Mouse (Mus musculus) adrenal gland, adult 18-20 months (tissue): ENCODE data around the gene Ubtfl1. TPM values are rescaled to one million over a fixed set of nuclear protein-coding genes. Genes with fewer than 3 reads are reported as not detected.
"Not testable (repeated sequence)": the region's sequence is repeated elsewhere in the genome, so short reads cannot be mapped to it uniquely, and the experiment has no call there.

Experiments
- DNase-seq, 2 experiments: peaks; one replicate each; pipeline ENCODE4 v3.0.0; 2021 to 2022; ENCODE audit warnings: low spot score in 2 of 2
- long read RNA-seq, 2 experiments: library from polyadenylated mRNA; stranded (forward); transcript quantifications; one replicate each; pipeline ENCODE4 v2.0.0; 2021
- microRNA-seq, 2 experiments: library from miRNA; unstranded; fragments of <30 nt; microRNA quantifications; one replicate each; pipeline ENCODE4 v1.2.0; 2021; ENCODE audit warnings: borderline number of aligned reads in 2 of 2
- total RNA-seq, 2 experiments: library from RNA; stranded (reverse); gene quantifications; 1 replicate in 1 of 2; 2 replicates in 1 of 2; pipeline ENCODE4 v1.2.3; 2021

Ubtfl1 gene
- total RNA-seq: not detected
- long read RNA-seq, experiment 1: 0 reads
- long read RNA-seq, experiment 2: 0 reads

DNA sequence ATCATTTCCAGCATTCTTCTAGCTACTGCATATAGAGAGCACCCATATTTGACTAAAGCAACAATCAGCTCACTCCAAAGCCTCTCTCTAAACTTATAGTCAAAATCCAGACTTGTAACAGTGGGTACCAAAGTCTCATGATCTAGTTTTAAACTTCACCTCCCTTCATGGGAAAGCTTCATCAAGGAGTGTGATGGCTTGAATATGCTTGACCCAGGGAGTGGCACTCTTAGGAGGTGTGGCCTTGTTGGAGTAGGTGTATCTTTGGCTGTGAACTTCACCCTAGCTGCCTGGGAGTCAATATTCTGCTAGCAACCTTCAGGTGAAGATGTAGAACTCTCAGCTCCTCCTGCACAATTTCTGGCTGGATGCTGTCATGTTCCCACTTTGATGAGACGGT, at the start of gene Ubtfl1:
TSS of gene Ubtfl1 (plus strand) at position 301 of the 400 bp plus-strand sequence.
- DNase-seq: no peak

DNA sequence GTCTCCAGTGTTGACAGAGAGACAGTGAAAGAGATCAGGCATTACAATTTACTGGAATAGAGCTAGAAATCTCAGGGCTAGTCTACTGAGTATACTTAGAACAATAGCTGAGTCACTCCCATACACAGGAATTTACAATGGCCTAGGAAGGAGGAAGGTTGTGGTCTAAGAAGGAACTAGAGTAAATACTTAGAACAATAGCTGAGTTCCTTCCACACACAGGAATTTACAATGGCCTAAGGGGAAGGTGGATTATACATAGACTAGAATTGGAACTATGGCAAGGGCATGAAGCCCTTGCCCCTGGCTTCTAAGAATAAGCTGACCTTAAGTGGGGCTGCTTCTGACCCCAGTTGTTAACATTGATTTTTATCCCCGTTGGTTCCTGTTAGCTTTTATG, 31.2 kb upstream of the Ubtfl1 start:
- not testable (repeated sequence) for DNase-seq

DNA sequence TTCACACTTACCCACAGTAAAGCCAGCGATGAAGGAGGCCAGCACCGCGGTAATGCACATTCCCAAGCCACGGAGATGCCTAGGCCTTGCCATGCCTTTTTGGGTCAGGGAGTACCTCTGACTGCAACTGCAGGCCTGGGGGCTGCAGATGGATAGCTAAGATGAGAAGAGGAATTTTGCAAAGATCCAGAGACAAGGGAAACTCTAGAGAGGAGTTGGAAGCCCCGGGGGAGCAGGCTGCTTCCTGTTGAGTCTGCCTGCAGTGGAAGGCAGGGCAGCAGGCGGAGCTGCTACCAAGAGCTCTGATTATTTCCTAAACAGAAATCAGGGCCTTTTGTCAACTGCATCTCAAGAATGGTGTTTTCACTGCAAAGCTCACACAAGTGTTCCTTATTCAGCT, 18.4 kb upstream of the Ubtfl1 start:
- DNase-seq: no peak

DNA sequence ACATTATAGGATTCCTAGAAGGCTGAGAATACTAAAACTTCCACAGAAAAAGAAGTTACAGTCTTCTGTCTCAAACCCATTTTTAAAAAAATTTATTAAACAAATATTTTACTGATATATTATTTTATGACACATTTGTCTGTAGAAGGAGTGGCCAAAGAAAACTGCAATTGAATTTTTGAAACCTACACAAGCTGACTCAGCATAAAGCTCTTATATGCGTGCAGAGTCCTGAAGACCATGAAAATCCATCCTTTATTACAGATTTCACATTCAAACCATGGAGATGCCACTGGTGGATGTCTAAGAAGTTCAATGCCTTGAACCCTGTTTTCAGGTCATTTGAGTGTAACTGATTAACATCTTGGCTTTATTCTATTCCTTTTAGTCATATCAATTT, 4.6 kb upstream of the Ubtfl1 start:
- DNase-seq: no peak

DNA sequence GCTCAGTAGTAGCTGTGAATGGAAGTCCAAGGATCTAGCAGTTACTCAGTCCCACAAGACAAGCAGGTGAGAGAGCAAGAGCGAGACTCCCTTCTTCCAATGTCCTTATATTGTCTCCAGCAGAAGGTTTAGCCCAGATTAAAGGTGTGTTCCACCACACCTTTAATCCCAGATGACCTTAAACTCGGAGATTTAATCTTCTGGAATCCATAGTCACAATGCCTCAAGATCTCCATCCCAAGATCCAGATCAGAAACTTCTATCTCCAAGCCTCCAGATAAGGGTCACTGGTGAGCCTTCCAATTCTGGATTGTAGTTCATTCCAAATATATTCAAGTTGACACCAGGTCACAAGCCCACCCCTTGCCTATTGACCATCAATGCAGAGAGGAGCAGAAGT, 1.3 kb upstream of the Ubtfl1 start, which contains the start of gene Naalad2:
TSS of gene Naalad2 (minus strand) at position 101 of the 400 bp plus-strand sequence.
- not testable (repeated sequence) for DNase-seq

DNA sequence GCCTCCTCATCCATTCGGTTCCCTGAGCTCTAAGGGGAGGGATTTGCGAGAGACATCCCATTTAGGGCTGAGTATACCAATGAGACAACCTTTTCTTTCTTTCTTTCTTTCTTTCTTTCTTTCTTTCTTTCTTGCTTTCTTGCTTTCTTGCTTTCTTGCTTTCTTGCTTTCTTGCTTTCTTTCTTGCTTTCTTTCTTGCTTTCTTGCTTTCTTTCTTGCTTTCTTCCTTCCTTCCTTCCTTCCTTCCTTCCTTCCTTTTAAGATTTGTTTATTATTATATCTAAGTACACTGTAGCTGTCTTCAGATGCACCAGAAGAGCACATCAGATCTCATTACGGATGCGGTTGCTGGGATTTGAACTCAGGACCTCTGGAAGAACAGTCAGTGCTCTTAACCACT, 8.2 kb downstream of the Ubtfl1 start:
- DNase-seq: not testable (repeated sequence)

DNA sequence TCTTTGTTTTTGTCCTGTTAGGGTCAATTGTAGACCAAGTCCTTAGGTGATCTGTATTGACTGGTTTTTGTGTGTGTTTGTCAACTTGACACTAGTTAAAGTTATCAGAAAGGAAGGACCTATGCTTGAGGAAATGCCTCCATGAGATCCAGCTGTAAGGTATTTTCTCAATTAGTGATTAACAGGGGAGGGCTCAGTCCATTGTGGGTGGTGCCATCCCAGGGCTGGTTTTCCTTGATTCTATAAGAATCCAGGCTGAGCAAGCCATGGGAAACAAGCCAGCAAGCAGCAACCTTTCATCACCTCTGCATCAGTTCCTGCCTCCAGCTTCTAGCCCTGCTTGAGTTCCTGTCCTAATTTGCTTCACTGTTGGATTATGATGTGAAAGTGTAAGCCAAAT, 26.1 kb downstream of the Ubtfl1 start, which contains the start of gene Mbd3l2:
TSS of gene Mbd3l2 (plus strand) at position 301 of the 400 bp plus-strand sequence.
- no peak for DNase-seq

DNA sequence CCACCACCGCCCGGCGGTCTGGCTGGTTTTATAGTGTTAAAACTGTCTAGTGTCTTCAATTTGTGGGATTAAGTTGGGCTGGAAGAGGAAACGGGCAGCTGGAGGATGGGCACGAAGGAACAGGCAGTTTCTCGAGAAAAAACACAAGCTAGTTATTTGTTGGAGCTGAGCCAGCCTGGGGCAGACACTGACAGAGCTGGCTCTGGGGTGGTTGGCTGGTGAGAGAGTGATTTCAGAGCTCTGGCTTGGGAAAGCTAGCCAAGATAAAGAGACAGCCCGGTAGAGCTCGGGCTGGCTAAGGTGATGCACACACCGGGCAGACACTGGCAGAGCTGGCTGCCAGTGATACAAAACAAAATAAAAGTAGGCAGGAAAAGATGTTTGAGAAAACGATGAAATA, 27.5 kb downstream of the Ubtfl1 start:
- DNase-seq: no peak

DNA sequence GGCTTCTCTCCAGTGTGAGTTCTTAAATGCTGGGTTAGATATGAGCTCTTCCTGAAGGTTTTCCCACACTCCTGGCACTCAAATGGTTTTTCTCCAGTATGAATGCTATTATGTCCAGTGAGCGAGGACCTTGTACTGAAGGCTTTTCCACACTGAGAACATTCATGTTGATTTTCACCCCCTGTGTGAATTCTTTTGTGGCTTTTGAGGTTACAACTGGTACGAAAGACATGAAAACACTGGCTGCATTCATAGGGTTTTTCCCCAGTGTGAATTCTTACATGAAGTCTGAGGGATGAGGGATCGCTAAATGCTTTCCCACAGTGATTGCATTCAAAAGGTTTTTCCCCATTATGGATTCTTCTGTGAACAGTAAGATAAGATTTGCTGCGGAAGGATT, 52.3 kb downstream of the Ubtfl1 start:
- DNase-seq: no peak

Small RNAs within 50 kb of the gene (microRNA-seq; reads per million reads assigned to microRNA genes)
- gene Gm22854: 0 reads per million in 2 experiments

Other genes starting within 250 kb of the Ubtfl1 start
- 100 to 1,000 TPM; 159 to 185 TPM for gene Chordc1, start 112.3 kb upstream of the Ubtfl1 start, total RNA-seq
- 1 to 10 TPM; 4.2 to 4.6 TPM for gene Naalad2, start 1.4 kb upstream of the Ubtfl1 start, total RNA-seq
- gene Mbd3l2, start 26.2 kb downstream of the Ubtfl1 start, total RNA-seq: not detected
- gene Zfp558, start 73.8 kb downstream of the Ubtfl1 start, total RNA-seq: 1 to 10 TPM in 1 of 2 experiments, under 1 TPM in 1; 0.60 to 1.4 TPM
- not detected for gene Mbd3l1, start 73.9 kb downstream of the Ubtfl1 start, total RNA-seq